Mouse (Mus musculus) stomach, postnatal 0 days (tissue): ENCODE results near the gene Fam129c. TPM values are rescaled to one million over a fixed set of nuclear protein-coding genes. Genes with fewer than 3 reads are reported as not detected.

Source experiments
- ATAC-seq: fragments of 200-750 bp; cut with Nextera tagmentation; 2 replicates; pipeline ENCODE4 v1.8.0; 2017; ENCODE audit not compliant: low FRiP score, low TSS enrichment
- DNase-seq: peaks from one replicate; pipeline ENCODE4 v3.0.0-alpha.2; 2016; ENCODE audit warnings: low spot score
- H3K27ac ChIP-seq: fragments of 300-500 bp; sonication (generic); replicated peaks from 2 replicates; pipeline ENCODE4 v1.5.1; 2014; ENCODE audit warnings: mild to moderate bottlenecking, control low read depth
- H3K27me3 ChIP-seq: fragments of 300-500 bp; sonication (generic); 2 replicates; pipeline ENCODE4 v1.6.1; 2014; ENCODE audit warnings: low read length; ENCODE audit not compliant: control insufficient read depth, insufficient read depth
- H3K36me3 ChIP-seq: fragments of 300-500 bp; sonication (generic); 2 replicates; pipeline ENCODE4 v1.6.1; 2014; ENCODE audit warnings: low read length, mixed read lengths; ENCODE audit not compliant: control insufficient read depth, insufficient read depth
- H3K4me1 ChIP-seq: fragments of 300-500 bp; sonication (generic); replicated peaks from 2 replicates; pipeline ENCODE4 v1.6.1; 2014; ENCODE audit warnings: antibody characterized with exemption; ENCODE audit not compliant: control insufficient read depth, insufficient read depth
- H3K4me2 ChIP-seq: fragments of 300-500 bp; sonication (generic); replicated peaks from 2 replicates; pipeline ENCODE4 v1.6.1; 2014; ENCODE audit warnings: low read depth, mild to moderate bottlenecking, control low read depth, moderate library complexity
- H3K4me3 ChIP-seq: fragments of 300-500 bp; sonication (generic); 2 replicates; pipeline ENCODE4 v1.5.1; 2014; ENCODE audit warnings: low read depth, low read length, control low read depth
- H3K9ac ChIP-seq: fragments of 300-500 bp; sonication (generic); 2 replicates; pipeline ENCODE4 v1.6.1; 2014; ENCODE audit warnings: mild to moderate bottlenecking, low read length, control low read depth, mixed read lengths
- H3K9me3 ChIP-seq: fragments of 300-500 bp; sonication (generic); 2 replicates; pipeline ENCODE4 v1.6.1; 2016; ENCODE audit warnings: low read length; ENCODE audit not compliant: control insufficient read depth
- CTCF ChIP-seq: IDR thresholded peaks from 2 replicates; pipeline ENCODE4 v1.5.1; 2016; ENCODE audit warnings: antibody characterized with exemption, low read depth, mild to moderate bottlenecking, moderate library complexity
- EP300 ChIP-seq: optimal IDR thresholded peaks from 2 replicates; pipeline ENCODE3; 2016; ENCODE audit warnings: antibody characterized with exemption
- WGBS: fragments of 180-500 bp; shearing (Covaris S2); extraction: QIAGEN DNeasy Blood & Tissue Kit; methylation state at CpG from one replicate; pipeline ENCODE4 v1.1.7; 2014; 5-methylcytosine and 5-hydroxymethylcytosine counted together
- polyA plus RNA-seq: library from polyadenylated mRNA; unstranded; fragments of >200 nt; fragmentation: Nextera tagmentation; extraction: Ambion mirVana; gene quantifications from 2 replicates; pipeline ENCODE4 v1.2.1, GENCODE M21; 2015

The Fam129c gene
- polyA plus RNA-seq, 1 experiment from 2014 or later, result 1.4 TPM

GRCm38 (mm10) chr8:71626753-71627152 lies 29.3 kb downstream of the Fam129c start:
- no peak for DNase-seq
- no peak for ATAC-seq
- Histone ChIP-seq H3K4me2 (no peak overlapping the region), H3K27me3 (no peaks in the 10 kb centered on the region), H3K9me3 (peaks cover 7% of the 10 kb centered on the region; the same call in 1 of the 2 replicates), H3K9ac (no peak overlapping the region), H3K27ac (0 out of 2 replicates have a peak overlapping the region, but pooled peaks have one; percentile 35), H3K4me1 (peaks cover 8% of the 10 kb centered on the region; the same call in 1 of the 2 replicates), H3K4me3 (no peak overlapping the region), H3K36me3 (peaks cover 18% of the 10 kb centered on the region)
- WGBS, result 79% methylated on average over 9 of the region's 9 CpGs
- TF ChIP-seq CTCF (no peak), EP300 (no peak)

- no peak for DNase-seq
- 34% methylated on average over 9 of the region's 9 CpGs for WGBS
- H3K36me3 ChIP-seq, result peaks cover 10% of the 10 kb centered on the region
Observed at GRCm38 (mm10) chr8:71627265-71628099, 30.0 kb downstream of the Fam129c start.

GRCm38 (mm10) chr8:71628396-71629095 lies 31.1 kb downstream of the Fam129c start:
- no peak for ATAC-seq
- H3K27me3 ChIP-seq, result no peaks in the 10 kb centered on the region
- H3K4me1 ChIP-seq, result peaks cover 8% of the 10 kb centered on the region; the same call in 1 of the 2 replicates
- H3K36me3 ChIP-seq, result no peaks in the 10 kb centered on the region; the same call in 1 of the 2 replicates
- H3K9me3 ChIP-seq, result no peaks in the 10 kb centered on the region; the same call in 1 of the 2 replicates
- peak overlapping the region; percentile 75 for H3K9ac ChIP-seq
- WGBS, result 7% methylated on average over 16 of the region's 16 CpGs
- no peak for DNase-seq
- TF ChIP-seq EP300 (no peak), CTCF (no peak)
- peak overlapping the region; percentile 65 for H3K27ac ChIP-seq
- peak overlapping the region; percentile 53 for H3K4me3 ChIP-seq
- peak overlapping the region; percentile 95 for H3K4me2 ChIP-seq

More at GRCm38 (mm10) chr8:71627265-71628099, 30.0 kb downstream of the Fam129c start:
- no peak for TF ChIP-seq EP300
- TF ChIP-seq CTCF, result no peak
- Histone ChIP-seq H3K4me1 (peaks cover 8% of the 10 kb centered on the region; the same call in 1 of the 2 replicates), H3K4me3 (no peak overlapping the region), H3K27me3 (no peaks in the 10 kb centered on the region), H3K4me2 (no peak overlapping the region), H3K9me3 (peaks cover 6% of the 10 kb centered on the region; the same call in 1 of the 2 replicates), H3K27ac (0 out of 2 replicates have a peak overlapping the region, but pooled peaks have one; percentile 35), H3K9ac (no peak overlapping the region)
- no peak for ATAC-seq

GRCm38 (mm10) chr8:71629096-71629697 lies 31.7 kb downstream of the Fam129c start:
- WGBS, result under 1% methylated on average over 47 of the region's 55 CpGs
- H3K4me1 ChIP-seq, result peaks cover 8% of the 10 kb centered on the region; the same call in 1 of the 2 replicates
- H3K9me3 ChIP-seq, result no peaks in the 10 kb centered on the region; the same call in 1 of the 2 replicates
- TF ChIP-seq EP300, result no peak
- TF ChIP-seq CTCF, result peak; percentile 67
- H3K9ac ChIP-seq, result peak overlapping the region; percentile 75
- H3K4me2 ChIP-seq, result peak overlapping the region; percentile 95
- H3K36me3 ChIP-seq, result no peaks in the 10 kb centered on the region
- peak; percentile 84 for ATAC-seq
- no peaks in the 10 kb centered on the region for H3K27me3 ChIP-seq
- peak overlapping the region; percentile 53 for H3K4me3 ChIP-seq
- peak; percentile 93 for DNase-seq
- peak overlapping the region; percentile 65 for H3K27ac ChIP-seq

GRCm38 (mm10) chr8:71629781-71630212 lies 32.3 kb downstream of the Fam129c start:
- ATAC-seq, result peak; percentile 32
- 5% methylated on average over 21 of the region's 25 CpGs for WGBS
- Histone ChIP-seq H3K4me3 (peak overlapping the region; percentile 53), H3K36me3 (no peaks in the 10 kb centered on the region), H3K9me3 (no peaks in the 10 kb centered on the region; the same call in 1 of the 2 replicates), H3K4me1 (peaks cover 8% of the 10 kb centered on the region; the same call in 1 of the 2 replicates), H3K27ac (peak overlapping the region; percentile 45; the same call in 1 of the 2 replicates), H3K9ac (0 out of 2 replicates have a peak overlapping the region, but pooled peaks have one; percentile 31), H3K4me2 (peak overlapping the region; percentile 95), H3K27me3 (no peaks in the 10 kb centered on the region)
- DNase-seq, result peak; percentile 57
- no peak for TF ChIP-seq CTCF
- no peak for TF ChIP-seq EP300
